Mouse (Mus musculus) T-cell, adult 2 months (primary cell): ENCODE results near the gene Tbcel.

Experiments used
- DNase-seq: peaks from one replicate; pipeline ENCODE4 v3.0.0; 2022; ENCODE audit warnings: low spot score

Gene Tbcel

GRCm38 (mm10) chr9:42484667-42485066 lies 22.9 kb downstream of the Tbcel start:
- no peak for DNase-seq

DNA sequence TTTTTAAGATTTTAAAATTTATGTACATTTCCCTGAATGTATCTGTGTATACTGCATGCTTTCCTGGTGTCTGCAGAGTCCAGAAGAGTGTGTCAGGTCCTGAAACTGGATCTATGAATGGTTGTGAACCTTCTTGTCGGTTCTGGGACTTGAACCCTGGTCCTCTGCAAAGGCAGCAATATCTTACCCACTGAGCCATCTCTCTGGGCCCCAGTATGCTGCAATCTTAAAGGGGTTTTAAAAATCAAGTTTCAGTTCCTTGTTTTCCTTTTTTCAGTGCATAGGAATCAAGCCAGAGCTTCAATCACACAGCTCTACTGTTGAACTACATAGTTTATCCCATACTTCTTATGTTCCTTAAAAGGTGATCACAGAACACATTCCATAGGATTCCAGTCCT lies 24.7 kb downstream of the Tbcel start:
- DNase-seq, result no peak

DNA sequence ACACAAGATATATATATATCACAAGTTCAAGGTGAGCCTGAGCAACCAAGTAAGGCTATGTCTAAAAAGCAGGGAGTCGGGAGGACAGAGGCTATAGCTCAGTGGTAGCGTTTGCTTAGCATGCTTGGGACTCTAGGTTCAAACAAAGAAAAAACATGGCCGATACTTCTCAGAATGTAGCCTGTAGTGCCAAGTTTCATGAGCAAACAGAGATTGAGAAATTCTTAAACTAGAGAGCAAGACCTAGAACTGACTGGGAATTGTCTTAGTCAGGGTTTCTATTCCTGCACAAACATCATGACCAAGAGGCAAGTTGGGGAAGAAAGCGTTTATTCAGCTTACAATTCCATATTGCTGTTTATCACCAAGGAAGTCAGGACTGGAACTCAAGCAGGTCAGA lies 31.4 kb downstream of the Tbcel start:
- DNase-seq, result no peak

GRCm38 (mm10) chr9:42474244-42474643 lies 33.4 kb downstream of the Tbcel start:
- no peak for DNase-seq

GRCm38 (mm10) chr9:42471921-42472747 lies 35.5 kb downstream of the Tbcel start:
- peak; percentile 92 for DNase-seq

GRCm38 (mm10) chr9:42471214-42471613 lies 36.4 kb downstream of the Tbcel start:
- peak; percentile 50 for DNase-seq

DNA sequence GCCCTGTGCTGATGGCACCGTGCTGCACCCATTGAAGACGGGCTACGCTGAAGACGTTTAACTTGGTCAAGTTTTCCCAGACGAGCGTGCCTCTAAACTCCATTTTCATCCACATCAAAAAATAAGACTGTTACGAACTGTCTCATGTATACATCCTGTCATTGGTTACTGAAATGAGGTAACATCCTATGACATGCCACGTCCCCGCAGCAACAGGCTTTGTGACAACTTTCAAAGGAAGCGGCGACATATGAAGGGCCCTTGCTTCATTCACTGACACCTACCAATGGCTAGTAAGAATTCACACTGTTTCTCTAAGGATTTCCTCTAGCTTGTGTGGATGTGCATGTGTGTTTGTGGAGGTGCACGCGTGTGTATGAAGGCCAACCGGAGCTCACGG lies 38.3 kb downstream of the Tbcel start:
- peak; percentile 79 for DNase-seq

GRCm38 (mm10) chr9:42468360-42468759 lies 39.2 kb downstream of the Tbcel start:
- DNase-seq, result no peak

- peak; percentile 53 for DNase-seq
These were observed 40.3 kb downstream of the Tbcel start for GRCm38 (mm10) chr9:42467116-42467815.

DNA sequence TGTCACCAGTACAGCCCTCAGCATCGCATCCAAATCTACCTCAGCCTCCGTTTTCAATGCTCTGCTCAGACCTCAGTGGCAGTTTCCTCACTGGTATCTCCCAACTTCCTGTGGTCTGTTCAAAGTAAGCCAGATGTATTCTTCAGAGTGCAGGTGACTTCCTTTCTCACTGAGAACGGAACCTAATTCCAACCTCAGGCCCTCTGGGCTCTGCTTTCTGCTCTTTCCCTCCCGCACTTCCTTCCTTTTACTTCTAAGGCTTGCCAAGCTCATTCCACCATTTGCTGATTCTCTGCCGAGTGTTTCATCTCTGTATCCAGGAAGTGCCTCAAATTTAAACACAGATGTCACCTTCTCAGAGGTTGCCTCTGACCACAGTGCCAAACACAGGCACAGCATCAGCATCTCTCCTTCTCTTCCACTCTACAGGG lies 41.9 kb downstream of the Tbcel start:
- DNase-seq, result peak; percentile 92

GRCm38 (mm10) chr9:42464181-42464580 lies 43.4 kb downstream of the Tbcel start:
- DNase-seq, result no peak

GRCm38 (mm10) chr9:42463220-42463989 lies 44.2 kb downstream of the Tbcel start:
- peak; percentile 77 for DNase-seq

- no peak for DNase-seq
These were observed 44.9 kb downstream of the Tbcel start for GRCm38 (mm10) chr9:42462585-42463219.

DNA sequence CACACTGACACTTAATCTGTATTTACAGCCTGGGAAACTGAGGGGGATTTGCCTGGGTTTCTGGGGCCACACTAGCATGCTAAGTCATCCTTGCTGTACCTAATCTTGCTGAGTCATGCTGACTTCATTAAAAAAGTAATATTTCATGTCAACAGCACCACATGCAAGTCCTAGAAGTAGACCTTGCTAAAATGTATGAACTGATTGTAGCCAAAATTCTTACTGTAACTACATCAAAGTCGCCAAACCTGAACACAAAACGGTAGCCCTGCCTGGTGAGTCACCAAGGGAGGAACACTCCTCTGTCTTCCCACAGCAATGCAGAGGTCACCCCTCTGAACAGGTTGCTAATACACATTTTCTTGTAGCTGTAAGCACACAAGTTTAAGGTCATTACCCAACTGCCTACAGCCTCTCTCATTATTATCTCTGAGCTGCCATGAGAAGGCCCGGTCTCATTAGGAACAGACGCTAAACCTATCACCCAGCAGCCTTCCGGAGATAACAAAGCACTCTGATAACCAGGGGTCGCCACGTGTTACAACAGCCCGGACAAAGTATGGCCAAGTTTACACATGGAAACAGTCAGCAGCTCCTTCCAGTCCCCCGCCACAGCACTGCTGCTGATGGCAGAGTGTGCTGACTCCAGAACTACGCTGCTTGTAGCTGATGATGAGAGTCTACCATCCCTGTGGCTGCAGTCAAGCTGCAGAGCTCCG lies 46.1 kb downstream of the Tbcel start:
- no peak for DNase-seq

- DNase-seq, result no peak
These were observed 47.3 kb downstream of the Tbcel start for GRCm38 (mm10) chr9:42460353-42460752.

DNA sequence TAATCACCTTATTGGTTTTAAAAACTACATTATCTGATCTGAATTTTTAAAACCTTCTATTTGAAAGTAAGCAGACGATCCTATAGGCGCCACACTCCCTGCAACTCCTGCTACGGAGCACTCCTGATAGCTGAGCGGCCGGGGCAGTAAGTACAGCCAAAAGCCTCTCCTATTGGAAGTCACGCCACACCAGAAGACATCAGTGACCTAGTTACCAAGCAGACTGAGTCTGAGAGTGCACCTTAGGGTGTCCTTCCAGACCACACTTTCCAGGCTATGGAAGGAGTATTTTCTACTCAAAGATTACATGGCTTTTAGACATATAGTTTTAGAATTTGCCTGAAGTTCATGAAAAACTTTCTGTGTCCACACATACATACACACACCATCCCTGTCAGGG lies 47.9 kb downstream of the Tbcel start:
- no peak for DNase-seq

- DNase-seq, result no peak
These were observed 48.7 kb downstream of the Tbcel start for GRCm38 (mm10) chr9:42458741-42459515.

DNA sequence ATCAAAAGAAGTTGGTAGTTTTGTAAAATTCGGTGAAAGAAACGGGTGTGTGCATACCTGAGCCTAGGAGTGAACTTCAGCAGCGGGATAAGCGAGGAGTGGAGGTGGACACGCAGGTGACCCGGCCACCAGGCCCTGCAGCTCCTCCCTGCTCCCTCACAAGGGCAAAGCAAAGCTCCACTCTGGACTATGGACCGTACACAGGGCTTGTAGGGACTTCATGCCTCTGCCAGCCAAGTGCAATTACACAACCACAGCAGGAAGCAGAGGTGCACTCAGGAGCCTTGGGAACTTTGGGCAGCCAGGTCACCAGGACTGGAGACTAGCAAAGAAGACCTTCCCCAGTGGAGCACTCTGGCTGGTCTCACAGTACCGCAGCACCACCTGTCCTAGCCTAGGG lies 50.1 kb downstream of the Tbcel start:
- no peak for DNase-seq

DNA sequence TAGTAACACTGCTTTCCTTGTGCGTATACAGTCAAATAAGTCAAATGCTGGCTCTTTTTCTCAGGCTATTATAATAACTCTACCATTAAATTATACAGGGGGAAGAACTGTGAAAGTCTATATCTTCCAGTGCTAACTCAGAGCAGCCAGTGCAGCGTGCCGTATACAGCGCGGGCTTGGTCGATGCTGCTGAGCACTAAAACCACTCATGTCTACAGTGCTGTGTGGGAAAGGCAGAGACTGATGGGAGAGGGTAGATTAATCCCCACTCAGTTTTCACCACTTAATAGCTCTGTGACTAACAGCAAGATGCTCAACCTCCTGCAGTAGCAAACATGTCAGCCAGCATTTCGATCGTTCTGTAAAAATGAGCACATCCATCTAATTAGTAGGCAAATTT lies 53.2 kb downstream of the Tbcel start:
- no peak for DNase-seq

DNA sequence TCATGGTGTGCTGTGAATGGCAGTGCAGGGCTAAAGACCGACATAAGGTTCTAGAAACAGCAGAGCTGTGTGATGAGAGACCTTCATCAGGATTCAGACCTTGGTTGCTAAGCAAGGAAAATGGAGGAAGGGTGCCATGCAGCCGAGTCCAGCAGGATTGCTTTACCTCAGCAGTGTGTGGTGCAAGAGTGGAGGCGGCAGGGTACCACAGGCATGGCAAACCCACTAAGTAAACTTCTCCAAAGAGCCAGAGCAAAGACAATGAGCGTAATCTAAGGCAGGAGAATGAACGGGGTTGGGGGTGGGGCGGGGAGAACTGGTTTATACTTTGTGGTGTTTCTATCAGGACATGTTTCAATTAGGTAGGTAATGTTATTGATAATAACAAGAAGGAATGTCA lies 58.6 kb downstream of the Tbcel start:
- no peak for DNase-seq

- no peak for DNase-seq
These were observed 65.5 kb downstream of the Tbcel start for GRCm38 (mm10) chr9:42442100-42442499.
